Mouse (Mus musculus) adipocyte (in vitro differentiated cells): ENCODE results near the gene Trmt13.
"Not testable (repeated sequence)": the region's sequence is repeated elsewhere in the genome, so short reads cannot be mapped to it uniquely, and the experiment has no call there.

ENCODE experiments used
- DNase-seq: peaks from one replicate; pipeline ENCODE4 v3.0.0-alpha.2; 2016; ENCODE audit warnings: low spot score

Gene Trmt13

DNA sequence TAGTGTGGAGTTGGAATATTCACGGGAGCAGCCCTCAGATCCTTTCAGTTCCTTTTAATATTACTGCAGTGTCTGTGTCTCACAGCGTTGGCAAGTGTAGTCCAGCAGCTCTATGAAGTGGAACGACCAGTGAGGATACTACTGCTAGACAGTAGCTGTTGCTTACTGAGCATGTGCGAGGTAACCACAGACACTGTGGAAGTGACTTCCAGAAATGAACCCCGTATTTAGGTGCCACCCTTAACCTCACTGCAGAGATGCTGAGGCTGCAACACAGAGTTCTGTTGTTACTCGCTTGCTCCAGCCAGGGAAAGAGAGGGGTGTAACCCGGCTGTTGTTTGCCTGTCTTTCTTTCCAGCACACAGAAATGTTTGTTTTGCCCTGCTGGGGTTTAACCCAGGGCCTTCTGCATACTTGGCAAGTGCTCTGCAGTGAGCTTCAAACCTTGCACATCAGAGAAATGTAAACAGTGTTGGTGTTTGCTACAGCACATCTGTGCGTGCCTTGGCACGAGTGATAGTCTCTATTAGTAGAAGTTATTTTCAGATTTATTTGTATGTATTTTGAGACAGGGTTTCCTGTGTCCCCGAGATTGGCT lies at the start of gene Trmt13:
Gene Trmt13, minus strand, starts transcription at position 293 of the 598 bp plus-strand sequence.
- DNase-seq = peak; percentile 71

DNA sequence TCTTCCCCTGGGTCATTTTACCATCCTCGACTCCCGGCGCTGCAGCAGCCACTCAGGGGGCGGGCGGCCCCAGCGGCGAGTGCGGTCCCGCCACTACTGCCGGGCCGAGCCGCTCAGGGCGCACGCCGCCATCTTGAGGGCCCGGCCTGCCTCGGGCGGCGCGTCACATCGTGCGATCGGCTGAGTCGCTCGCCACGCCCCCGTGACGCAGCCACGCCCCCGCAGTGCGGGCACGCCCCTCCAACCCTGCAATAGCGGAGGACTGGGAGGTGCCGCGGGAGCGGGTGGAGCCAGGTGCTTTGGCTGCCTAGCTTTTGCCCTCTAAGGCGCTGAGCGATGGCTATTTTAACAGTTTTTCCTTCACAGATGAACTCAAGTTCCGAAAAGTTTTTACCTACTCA lies 48.1 kb upstream of the Trmt13 start, which contains the start of gene Mfsd14a:
Gene Mfsd14a, minus strand, starts transcription at position 215 of the 401 bp plus-strand sequence.
- DNase-seq = peak; percentile 95

DNA sequence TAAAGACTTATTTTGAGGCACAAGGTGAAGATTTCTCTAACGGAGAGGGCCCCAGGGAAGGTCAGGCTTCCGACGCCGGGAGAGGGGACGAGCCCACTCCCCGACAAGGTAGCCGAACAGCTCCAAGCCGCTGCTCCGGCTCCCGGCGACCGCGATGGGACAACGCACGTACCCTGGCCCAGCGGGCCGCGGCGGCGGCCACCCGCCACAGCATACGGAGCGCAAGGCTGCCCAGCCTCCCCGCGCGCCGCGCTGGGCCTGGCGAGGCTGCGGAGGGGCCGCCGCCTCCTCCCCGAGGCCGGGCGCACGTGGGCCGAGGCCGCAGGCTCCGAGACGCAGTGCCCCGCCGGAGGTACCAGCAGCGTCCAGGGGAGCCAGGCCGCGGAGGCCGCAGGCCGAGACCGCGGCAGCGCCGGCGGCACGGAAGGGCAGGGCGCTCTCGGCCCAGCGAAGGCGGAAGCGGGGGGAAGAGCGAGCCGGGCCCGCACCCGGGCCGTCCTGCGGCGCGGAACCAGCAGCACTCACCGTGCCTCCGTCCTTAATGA lies 47.6 kb upstream of the Trmt13 start:
- no peak for DNase-seq

DNA sequence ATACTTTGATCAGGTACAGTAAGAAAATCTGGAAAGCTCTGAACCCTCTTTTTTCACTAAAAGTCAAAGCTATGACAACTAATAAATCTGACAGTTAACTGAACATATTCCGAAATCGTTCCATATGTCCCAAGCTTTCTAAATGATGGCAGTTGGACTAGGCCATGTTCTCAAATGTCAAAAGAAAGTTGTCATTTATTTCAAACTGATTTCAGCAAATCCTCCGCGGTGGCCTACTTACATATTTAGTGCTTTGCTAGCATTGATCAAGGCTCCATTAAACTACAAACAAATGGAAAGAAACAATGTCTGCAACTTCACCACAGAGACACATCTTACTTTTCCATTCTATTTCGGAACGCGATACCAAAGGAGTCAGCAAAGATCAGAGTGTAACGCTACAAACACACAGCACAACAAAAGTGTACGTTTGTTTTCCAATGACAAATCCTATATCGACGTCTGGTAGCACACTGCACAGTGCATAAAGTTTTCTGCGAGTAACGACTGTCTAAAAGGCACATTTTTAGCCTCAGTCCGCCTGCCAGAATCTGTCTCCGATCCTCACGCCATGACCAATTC lies 47.0 kb upstream of the Trmt13 start:
- DNase-seq = peak; percentile 53

DNA sequence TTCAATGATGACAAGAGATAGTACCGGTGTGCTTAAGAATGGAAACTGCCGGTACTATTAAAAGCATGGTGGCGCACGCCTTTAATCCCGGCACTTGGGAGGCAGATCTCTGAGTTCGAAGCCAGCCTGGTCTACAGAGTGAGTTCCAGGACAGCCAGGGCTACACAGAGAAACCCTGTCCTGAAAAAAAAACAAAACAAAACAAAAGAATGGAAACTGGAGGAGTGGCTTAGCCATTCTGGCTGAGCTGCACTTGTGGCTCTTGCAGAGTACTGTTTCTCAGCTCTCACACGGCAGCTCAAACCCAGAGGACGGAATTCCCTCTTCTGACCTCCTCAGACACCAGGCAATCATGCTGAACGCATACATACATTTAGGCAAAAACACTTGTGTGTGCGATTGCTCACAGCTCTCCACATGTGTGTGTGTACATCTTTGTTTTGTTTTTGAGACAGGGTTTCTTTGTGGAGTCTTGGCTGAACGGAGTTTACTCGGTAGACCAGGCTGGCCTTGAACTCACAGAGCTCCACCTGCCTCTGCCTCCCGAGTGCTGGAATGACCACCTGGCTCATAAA lies 45.6 kb upstream of the Trmt13 start:
- DNase-seq = no peak

DNA sequence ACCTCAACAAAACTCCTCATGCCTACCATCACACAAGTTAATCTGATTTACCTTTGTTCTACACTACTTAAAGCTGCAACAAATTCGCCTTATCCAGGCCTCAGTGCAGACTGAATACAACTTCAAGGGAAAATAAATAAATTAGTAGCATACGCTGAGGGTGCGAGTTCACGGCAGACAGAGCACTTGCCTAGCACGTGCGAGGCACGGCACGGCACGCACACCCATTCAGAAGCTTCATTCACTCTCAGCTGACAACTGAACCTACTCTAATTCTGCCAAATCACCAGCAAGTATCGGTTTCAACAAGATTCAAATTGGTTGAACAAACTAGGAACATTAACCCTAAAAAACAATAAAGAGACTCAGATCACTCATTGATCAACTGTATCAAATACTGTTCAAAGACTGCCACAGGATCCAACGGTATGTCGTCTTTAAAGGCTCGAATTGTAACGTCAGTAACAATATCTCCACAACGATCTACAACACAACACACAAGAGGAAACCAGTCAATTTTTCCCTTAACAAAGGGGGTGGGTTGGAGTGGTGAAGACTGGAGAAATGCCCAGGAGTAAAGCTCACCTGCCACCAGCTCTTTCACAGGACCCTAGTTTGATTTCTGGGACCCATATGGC lies 44.7 kb upstream of the Trmt13 start:
- DNase-seq = no peak

DNA sequence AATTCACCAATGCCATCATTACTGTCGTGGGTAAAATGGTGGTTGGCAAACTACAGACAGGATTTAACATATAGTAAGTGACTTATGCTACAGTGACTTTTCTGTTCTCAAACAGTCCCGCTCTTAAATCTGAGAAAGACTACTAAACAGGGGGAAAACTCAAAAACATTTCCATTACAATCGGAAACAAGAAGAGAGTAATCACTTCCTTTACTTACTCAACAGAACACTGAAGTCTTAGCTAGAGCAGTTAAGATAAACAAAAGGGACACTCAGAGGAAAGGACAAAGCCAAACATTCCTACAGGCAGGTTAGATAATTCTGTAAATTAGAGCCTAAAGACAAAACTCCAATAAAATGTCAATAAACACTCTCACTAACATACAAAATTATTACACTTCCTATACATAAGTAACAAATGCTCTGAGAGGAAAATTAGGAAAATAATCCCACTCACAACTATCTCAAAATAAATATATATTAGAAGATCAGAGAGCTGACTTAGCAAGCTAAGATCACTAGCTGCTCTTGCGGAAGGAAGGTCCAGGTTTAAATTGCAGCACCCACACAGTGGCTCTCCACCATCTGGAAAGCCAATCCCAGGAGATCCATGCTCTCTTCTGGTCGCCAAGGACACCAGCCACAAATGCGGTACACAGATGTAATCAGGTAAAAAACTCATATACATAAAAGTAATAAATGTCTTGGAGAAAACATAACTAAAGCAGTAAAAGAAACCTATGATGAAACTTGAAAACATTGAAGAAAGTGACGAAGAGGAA lies 42.0 kb upstream of the Trmt13 start:
- DNase-seq = no peak

DNA sequence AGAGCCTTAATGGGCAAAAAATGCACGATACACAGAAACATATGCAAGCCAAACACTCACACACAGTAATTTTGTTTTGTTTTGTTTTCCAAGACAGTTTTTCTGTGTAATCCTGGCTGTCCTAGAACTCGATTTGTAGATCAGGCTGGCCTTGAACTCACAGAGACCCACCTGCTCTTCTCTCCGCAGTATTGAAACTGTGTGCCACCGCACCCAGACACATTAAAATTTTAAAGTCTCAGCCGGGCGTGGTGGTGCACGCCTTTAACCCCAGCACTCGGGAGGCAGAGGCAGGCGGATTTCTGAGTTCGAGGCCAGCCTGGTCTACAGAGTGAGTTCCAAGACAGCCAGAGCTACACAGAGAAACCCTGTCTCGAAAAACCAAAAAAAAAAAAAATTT lies 39.7 kb upstream of the Trmt13 start:
- not testable (repeated sequence) for DNase-seq

DNA sequence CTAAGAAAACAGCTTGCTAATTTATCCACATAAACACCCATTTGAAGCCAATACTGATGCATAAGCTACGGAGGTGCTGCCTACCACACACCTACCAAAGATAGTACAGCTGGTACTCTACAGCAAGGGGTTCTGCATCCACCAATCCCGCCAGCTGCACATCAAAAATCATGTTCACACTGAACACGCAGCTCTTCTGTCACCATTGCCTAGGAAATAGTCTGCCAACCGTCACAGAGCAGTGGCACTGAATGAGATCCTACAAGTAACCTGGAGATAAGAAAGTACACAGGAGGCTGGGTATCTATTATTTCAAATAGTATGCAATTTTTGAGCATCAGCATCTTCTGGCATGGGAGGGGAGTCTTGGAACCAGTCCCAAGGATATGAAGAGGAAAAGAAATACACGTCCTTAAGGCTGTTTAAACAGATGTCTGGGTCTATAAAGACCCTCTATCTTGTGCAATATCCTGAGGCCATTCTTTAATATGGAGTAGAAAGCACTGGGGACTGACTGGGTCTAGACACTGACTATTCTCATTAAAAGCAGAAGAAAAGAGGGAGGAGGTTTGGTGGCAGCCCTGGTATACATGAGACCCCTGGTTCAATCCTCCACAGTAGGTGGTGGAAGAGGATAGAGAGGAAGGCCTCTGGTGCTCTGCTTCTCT lies 39.0 kb upstream of the Trmt13 start:
- DNase-seq = no peak

DNA sequence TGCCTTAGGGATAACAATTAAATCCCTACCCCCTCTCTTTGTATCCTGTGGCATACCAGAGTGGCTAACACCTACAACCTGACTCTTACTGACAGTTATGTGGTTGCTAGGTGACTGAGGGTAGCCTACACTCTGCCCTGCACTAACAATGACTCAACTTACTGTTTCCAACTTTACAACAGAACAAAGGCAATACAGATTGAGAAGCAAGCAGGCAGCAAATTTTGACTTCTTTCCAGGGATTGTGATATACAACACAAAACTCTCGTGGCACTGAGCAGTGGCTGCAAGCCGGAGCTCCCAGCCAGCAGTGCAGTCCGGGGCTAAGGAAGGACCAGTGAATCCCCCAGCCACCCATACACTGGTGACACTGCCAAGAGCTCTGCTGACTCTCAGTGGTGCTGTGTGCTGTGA lies 37.7 kb upstream of the Trmt13 start:
- DNase-seq = peak; percentile 19

DNA sequence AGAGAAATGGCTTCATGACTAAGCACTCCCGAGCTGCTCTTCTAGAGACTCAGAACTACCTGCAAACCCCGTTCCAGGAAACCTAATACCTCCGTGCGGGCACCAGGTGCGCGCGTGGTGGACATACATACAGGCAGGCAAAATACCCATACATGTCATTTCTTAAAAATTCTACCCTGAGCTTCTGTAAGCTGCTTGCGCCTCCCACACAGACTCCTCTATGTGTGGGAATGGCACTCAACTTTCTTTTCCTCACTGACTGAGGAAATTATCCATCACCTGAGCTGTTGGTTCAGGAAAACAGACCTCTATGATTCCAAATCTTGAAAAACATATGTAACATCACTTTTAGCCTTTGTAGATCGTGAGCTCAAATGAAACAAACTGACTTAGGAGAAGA lies 36.3 kb upstream of the Trmt13 start:
- DNase-seq = no peak

DNA sequence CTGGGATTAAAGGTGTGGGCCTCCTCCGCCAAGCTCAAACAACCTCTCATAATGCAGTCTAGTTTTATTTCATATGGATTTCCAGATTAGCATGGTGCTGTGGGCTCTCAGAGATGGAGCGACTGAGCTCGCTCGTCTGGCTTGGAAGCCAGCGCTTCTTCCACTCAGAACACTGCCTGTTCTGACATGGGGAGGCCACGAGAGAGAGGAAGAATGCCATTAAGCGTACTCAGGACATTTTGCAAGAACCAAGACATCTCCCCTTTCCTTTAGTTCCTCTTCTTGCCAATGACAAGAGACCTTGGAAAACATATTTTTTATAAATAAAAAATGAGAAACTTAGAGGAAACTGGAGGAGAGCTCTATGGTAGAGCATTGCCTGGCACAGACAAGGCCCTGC lies 34.4 kb upstream of the Trmt13 start:
- peak; percentile 45 for DNase-seq

DNA sequence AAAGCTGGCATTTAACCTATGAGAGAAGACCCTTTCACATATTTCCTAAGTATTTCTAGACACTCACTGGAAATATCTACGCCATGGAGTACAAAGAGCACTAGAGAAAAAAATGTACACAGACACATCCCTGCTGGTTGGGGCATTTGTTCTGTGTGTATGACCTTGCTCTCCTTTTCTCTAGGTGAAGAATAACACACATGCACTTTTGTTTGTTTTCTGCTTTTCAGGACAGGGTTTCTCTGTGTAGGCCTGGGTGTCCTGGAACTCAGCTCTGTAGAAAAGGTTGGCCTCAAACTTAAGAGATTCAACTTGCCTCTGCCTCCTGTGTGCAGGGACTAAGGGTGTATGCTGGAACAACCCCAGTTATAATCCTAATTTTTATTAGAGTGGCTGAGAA lies 32.0 kb upstream of the Trmt13 start:
- DNase-seq = no peak

DNA sequence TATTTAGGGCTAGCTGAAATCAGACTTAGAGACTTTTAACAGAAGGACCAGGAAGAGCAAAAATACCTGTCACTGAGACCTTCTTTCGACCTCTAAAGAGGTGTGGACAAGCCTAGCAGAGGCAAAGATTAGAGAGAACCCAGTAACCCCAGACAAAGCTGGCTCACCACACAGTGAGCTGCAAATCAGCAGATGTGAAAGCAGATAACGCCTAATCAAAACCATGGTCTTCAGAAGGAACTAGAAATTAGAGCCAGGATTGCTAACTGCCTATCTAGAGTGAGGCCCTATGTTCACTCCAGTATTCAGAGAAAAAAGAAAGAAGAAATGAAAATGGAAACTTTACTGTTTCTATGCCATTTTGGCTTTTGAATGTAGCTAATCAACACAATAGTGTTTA lies 28.0 kb upstream of the Trmt13 start:
- DNase-seq = no peak

DNA sequence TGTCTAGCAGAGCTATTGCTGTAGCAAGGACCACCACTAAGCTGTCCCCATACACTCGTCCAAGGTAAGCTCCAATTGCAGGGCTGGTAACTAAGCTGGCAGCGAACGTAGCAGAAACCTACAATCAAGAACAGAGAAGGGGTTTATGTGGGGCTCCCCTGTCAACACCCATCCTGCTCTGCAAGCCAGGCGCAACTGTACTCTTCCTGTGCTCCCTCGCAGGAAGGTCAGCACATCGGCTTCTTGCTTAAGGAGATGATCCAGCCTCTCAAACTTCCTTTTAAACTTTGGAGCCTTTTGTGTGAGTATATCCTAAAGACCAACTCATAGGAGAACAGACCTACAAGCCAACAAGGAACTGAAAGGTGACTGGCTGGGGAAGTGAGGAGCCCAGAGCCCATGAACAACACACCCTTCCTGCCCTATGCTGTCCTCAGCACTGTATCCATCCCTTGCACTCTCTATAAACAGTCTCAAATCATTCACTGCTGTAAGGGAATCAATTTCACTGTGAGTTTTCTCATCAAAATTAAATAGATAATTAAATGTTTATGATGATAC lies 27.5 kb upstream of the Trmt13 start:
- no peak for DNase-seq

DNA sequence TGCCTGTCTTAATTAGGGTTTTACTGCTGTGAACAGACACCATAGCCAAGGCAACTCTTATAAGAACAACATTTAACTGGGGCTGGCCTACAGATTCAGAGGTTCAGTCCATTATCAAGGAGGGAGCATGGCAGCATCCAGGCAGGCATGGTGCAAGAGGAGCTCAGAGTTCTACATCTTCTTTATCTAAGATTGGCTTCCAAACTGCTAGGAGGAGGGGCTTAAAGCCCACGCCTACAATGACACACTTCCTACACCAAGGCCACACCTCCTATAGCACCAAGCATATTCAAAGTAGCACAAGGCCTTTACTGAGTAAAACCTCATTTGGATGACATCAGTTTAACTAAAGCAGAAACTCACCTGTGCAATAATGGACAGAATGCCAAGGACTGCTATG lies 25.6 kb upstream of the Trmt13 start:
- DNase-seq = no peak

DNA sequence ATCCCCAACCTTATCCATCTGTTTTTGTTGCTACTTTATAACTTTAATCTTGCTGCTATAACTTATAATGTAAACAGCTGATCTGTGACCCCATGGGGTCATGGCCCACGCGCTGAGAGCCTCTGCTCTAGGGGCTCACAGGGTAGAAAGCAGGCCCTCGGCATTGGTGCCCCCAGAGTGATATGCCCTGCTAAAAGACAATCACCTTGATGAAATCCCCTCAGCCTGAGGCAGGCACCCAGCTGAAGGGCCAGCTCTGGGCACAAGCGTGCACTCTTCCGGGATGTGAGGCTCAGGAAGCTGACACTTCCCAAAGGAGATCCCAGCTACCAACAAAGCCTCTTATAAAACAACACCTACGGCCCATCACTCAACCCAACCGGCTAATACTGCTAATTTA lies 24.2 kb upstream of the Trmt13 start:
- no peak for DNase-seq

DNA sequence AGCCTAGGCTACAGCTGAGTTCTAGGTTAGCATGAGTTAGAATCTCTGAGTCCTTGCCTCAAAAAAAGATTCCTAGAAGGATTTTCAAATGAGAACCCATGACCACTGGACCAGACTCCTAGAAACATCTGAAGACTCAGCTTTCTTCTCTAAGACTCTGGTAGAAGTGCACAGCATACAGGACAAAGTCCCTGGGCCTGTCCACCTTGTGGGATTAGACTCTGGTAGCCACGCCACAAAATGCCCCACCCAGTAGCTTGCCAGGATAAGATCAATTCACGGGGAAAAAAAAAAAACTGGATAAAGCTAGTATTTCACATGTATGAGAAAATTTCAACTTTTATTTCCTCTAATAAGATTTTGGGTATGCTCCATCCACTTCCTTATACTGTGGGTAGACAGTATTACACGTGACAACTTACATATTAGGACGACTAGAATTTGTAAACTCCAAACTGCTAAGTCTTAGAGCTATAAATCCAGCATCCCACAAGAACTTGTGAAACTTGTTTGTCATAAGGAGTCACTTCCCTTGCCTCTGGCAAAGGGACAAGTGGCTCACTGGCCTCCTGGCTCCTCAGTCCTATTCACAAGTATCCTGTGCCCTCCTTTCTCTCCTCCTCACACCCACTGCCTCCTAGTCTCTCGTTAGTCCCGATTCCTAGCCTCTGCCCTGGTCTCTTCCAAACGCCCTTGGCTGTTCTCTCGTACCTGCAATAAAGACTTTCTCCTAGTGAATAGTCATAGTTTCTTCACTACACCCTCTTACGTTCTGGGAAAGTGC lies 23.5 kb upstream of the Trmt13 start:
- DNase-seq = no peak

DNA sequence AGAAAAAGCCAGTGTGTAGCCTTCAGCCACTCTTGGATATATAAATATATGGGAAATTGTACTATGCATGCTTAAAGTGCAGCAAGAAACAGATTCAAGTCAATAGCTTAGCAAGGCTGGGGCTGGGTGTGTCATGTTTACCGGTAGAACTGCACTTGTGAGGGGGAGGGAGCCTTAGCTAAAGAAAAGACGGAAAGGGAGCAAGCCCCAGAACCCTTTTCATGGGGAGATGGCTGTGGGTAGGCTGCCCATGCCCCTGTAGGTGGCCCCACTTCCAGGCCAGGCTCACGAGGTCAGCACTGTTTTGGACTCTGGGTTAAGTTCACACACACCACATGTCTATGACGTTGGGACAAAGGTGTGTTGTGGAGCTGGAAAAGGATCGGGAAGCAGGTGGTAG lies 21.4 kb upstream of the Trmt13 start:
- DNase-seq = no peak

DNA sequence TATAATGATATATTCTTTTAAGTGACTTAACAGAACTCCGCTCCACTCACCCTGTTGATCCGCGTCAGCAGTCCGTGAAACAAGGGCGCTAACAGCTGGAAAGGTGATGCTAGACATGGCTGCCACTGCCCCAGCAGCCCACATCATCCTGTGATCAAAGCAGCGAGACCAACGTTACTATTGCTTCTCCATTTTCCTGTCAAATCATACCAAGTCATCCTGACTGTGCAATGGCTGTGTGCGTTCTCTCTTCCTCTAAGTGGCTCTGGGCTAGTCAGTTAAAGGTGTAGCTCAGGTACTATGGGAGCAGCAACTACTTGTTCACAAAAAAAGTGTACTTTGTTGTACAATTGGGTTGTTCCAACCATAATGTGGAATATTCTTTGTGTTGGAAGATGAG lies 20.5 kb upstream of the Trmt13 start:
- no peak for DNase-seq

DNA sequence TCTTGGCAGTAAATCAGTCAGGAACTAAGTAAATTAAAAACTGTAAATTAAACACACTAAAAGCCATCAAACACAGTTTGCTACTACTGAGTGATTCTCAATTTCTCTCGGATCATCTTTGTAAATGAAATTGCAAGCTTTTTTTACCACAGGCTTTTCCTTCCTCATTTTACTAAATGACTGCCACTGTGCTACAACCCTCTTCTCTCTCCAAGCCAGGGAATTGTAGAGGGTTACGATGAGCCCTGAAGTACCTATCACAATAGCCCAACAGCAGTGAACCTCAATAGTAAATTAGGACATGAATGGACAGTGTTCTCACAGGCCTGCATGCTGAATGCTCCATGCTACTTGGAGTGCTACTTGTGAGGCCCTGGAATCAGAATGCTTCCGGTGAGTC lies 19.7 kb upstream of the Trmt13 start:
- DNase-seq = no peak
